Mouse (Mus musculus) G1E (cell line): Measurements from ENCODE around the gene Adam12.

Experiments
- CTCF ChIP-seq: IDR thresholded peaks from 2 replicates; pipeline ENCODE4 v1.5.1; 2012; ENCODE audit warnings: low read depth, low read length, inconsistent platforms, mixed read lengths
- GATA1 ChIP-seq: IDR thresholded peaks from 2 replicates; pipeline ENCODE4 v1.6.1; 2012; ENCODE audit warnings: borderline replicate concordance, low read length, inconsistent platforms, mixed read lengths

DNA sequence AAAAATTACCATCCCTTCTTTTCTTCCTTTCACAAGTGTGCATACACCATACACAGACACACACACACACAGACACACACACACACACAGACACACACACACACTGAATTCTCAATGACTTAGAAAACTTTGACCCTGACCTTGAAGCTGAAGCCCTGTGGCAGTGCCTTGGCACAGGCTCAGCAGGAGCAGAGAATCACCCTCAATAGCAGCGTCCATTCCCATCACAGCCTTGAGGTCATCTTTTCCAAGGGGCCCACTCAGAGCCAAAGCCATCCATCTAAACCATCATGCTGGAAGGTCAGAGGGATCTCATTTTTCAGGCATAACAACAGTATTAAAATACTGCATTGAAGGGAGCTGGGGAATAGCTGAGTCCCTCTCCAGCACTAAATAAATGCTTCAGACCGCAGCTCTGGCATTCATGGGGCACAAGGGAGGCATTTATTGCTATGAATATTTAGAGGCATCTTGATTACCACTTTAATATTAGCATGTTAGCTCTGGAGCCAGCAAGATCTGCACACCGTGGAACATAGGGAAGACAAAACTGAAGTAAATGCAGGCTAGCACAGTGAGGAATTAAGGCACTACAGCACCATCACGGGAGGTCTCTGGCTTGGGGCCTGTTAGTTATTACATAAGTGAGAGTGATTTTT lies 92.5 kb downstream of the Adam12 start:
- TF ChIP-seq CTCF: no peak
- no peak for TF ChIP-seq GATA1
